Mouse (Mus musculus) olfactory bulb, adult 2 months (tissue): ENCODE results near the gene Ajuba. TPM values are rescaled to one million over a fixed set of nuclear protein-coding genes. Genes with fewer than 3 reads are reported as not detected.
"Not testable (repeated sequence)": the region's sequence is repeated elsewhere in the genome, so short reads cannot be mapped to it uniquely, and the experiment has no call there.

Source experiments
- H3K27ac ChIP-seq: fragments of 200-500 bp; 2 replicates; pipeline ENCODE4 v1.5.1; 2012; ENCODE audit warnings: low read depth, low read length; ENCODE audit not compliant: insufficient read depth
- H3K4me1 ChIP-seq: fragments of 200-500 bp; 2 replicates; pipeline ENCODE4 v1.6.1; 2012; ENCODE audit warnings: low read length; ENCODE audit not compliant: control insufficient read depth, insufficient read depth
- H3K4me3 ChIP-seq: fragments of 200-500 bp; 2 replicates; pipeline ENCODE4 v1.5.1; 2012; ENCODE audit warnings: mild to moderate bottlenecking, low read depth, low read length, moderate library complexity; ENCODE audit not compliant: insufficient read depth
- CTCF ChIP-seq: fragments of 200-500 bp; IDR thresholded peaks from 2 replicates; pipeline ENCODE4 v1.5.1; 2012; ENCODE audit warnings: low read depth, mild to moderate bottlenecking, low read length, moderate library complexity; ENCODE audit not compliant: insufficient read depth
- POLR2A ChIP-seq: fragments of 200-500 bp; IDR thresholded peaks from 2 replicates; pipeline ENCODE4 v1.6.1; 2012; ENCODE audit warnings: mild to moderate bottlenecking, low read depth, low read length, moderate library complexity; ENCODE audit not compliant: insufficient read depth
- WGBS: fragments of 180-500 bp; shearing (Covaris S2); methylation state at CpG from one replicate; pipeline ENCODE4 v1.1.7; 2018; 5-methylcytosine and 5-hydroxymethylcytosine counted together
- polyA plus RNA-seq: library from polyadenylated mRNA; stranded (reverse); fragments of >200 nt; gene quantifications from 2 replicates; pipeline ENCODE4 v1.2.4, GENCODE M21; 2012; ENCODE audit warnings: low replicate concordance; ENCODE audit not compliant: missing spikeins, insufficient read depth, insufficient read length

Gene Ajuba
- polyA plus RNA-seq, result not detected in 2 replicates

GRCm38 (mm10) chr14:54577089-54577982, at the start of gene Ajuba:
Gene Ajuba (minus strand): TSS chr14:54577558.
- whole genome bisulfite sequencing, result under 1% methylated on average over 66 of the region's 66 CpGs
- H3K4me3 ChIP-seq, result peak within 1 kb of the TSS; percentile 51
- TF ChIP-seq CTCF (no peak), POLR2A (no peak)
- no peak within 1 kb of the TSS for H3K27ac ChIP-seq
- peaks cover 21% of the 10 kb centered on the region for H3K4me1 ChIP-seq

DNA sequence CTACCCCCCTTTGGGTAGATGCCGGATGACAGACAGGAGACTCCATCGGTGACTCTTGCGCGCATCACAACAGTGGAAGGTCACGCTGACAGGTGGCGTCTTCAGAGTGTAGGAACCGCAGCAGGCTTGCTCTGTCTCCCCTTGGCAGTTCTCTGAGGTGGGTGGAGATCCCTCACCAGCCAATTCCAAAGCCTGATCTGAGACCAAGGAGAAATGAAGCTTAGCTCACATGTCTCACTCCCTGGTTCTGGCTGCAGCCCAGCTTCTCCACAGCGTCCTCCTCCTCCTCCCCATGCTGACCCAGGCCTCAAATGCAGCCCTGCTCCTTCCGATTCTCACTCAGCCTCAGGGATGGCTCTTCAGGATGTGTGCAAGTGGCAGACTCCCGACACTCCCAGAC, 47.6 kb upstream of the Ajuba start:
- no peak for TF ChIP-seq CTCF
- TF ChIP-seq POLR2A, result no peak
- no peak overlapping the region for H3K4me3 ChIP-seq
- no peak overlapping the region; the same call in 1 of the 2 replicates for H3K27ac ChIP-seq
- WGBS, result 57% methylated on average over 10 of the region's 10 CpGs
- 0 out of 2 replicates have a peak, but pooled peaks cover 3% of the 10 kb centered on the region for H3K4me1 ChIP-seq

GRCm38 (mm10) chr14:54623334-54623733, 46.0 kb upstream of the Ajuba start:
- H3K4me1 ChIP-seq, result 0 out of 2 replicates have a peak, but pooled peaks cover 3% of the 10 kb centered on the region
- TF ChIP-seq CTCF, result no peak
- no peak for TF ChIP-seq POLR2A
- H3K4me3 ChIP-seq, result no peak overlapping the region
- WGBS, result 85% methylated on average over 6 of the region's 6 CpGs
- H3K27ac ChIP-seq, result no peak overlapping the region

DNA sequence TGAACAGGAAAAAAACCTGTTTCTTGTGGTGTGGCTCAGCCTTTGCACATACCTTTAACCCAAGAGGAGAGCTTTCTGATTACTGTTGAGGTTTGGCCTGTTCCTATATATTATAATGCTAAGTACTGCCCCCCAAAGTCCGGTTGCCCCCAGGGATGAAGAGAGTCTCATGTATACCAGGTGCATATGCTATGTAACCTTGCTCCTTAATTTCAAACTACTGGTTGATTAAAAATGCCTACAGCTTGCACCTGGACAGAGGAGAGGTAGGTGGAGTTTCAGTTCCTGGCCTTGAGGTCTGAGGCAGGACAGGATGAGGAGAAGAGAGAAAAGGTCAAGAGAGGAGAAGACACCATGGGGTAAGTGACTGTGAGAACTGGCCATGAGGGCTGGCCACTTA, 43.8 kb upstream of the Ajuba start, which contains the start of gene Psmb11:
Gene Psmb11, plus strand, starts transcription at position 301 of the 400 bp plus-strand sequence.
- no peak for TF ChIP-seq POLR2A
- TF ChIP-seq CTCF, result no peak
- Histone ChIP-seq H3K4me3 (no peak within 1 kb of the TSS), H3K4me1 (peaks cover 7% of the 10 kb centered on the region), H3K27ac (no peak within 1 kb of the TSS)
- WGBS, result 85% methylated on average over 1 of the region's 1 CpGs

DNA sequence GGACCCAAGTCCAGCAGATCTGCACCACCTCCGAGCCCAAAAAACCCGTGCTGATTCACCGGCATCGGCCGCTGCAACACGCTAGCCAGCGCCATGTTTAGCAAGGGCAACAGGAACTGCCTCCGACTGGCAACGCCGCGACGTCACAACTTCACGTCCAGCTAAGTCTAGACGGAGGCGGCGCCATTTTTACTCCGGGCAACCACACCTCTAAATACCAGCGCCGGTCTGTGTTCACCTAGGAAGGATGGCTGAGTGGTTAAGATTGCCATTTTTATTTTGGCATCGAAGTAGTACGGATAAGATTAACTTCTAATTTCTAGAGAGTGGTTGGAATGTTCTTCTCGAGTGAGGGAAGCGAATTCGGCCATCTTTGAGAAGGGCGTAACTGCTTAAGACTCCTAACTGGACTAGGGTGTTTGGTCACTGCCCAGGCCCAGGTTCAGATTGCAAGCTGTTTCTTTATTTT, 40.6 kb upstream of the Ajuba start, which contains the start of gene Psmb5:
Gene Psmb5, minus strand, starts transcription at position 126 of the 469 bp plus-strand sequence.
- TF ChIP-seq POLR2A (no peak; the same call in none of the 2 replicates), CTCF (no peak)
- 1% methylated on average over 25 of the region's 25 CpGs for WGBS
- Histone ChIP-seq H3K4me3 (peak within 1 kb of the TSS; percentile 87), H3K4me1 (peaks cover 4% of the 10 kb centered on the region), H3K27ac (peak within 1 kb of the TSS; percentile 79)

DNA sequence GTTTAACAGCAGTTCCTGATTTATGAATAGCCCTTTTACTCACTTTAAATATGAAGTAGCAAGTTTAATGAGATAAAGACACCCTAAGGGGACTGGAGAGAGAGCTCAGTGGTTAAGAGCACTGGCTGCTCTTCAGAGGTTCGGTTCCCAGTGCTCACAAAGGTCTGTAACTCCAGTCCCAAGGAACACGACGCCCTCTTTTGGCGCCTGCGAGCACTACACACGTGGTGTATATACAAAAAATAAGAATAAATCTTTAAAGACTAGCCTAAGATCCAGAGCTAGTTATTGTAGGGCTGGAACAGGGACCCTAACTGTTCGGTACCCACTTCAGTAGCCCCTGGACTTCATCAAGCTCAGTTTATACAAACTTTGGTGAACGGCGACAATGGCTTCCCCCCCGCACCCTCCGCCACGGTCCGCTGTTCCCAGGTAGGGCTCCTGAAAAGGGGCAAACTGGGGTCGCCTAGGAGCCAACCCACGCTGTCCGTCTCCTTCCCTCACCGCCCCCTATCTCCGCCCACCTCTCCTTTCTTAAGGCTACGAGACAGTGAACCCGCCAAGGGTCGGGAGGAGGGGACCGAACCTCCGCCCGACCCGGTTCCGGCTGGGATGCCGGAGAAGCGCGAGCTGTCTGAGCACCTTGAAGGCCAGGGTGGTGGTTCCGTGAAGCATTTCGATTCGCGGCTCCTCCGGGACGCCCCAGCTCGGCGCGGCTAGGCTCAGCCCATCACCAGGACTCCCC, 40.0 kb upstream of the Ajuba start:
- Histone ChIP-seq H3K4me3 (peak overlapping the region; percentile 87), H3K4me1 (peaks cover 4% of the 10 kb centered on the region), H3K27ac (0 out of 2 replicates have a peak overlapping the region, but pooled peaks have one; percentile 7)
- WGBS, result under 1% methylated on average over 38 of the region's 38 CpGs
- TF ChIP-seq POLR2A (peak; percentile 49; the same call in 1 of the 2 replicates), CTCF (no peak)

GRCm38 (mm10) chr14:54616226-54616825, 39.0 kb upstream of the Ajuba start:
- WGBS, result 89% methylated on average over 16 of the region's 16 CpGs

GRCm38 (mm10) chr14:54614130-54614529, 36.8 kb upstream of the Ajuba start:
- H3K4me1 ChIP-seq, H3K4me3 ChIP-seq, H3K27ac ChIP-seq: not testable (repeated sequence)
- WGBS, result 91% methylated on average over 16 of the region's 16 CpGs

More at GRCm38 (mm10) chr14:54616226-54616825, 39.0 kb upstream of the Ajuba start:
- TF ChIP-seq POLR2A (no peak), CTCF (no peak)
- Histone ChIP-seq H3K27ac (no peak overlapping the region), H3K4me1 (peaks cover 4% of the 10 kb centered on the region), H3K4me3 (no peak overlapping the region)

- no peak for TF ChIP-seq CTCF
- TF ChIP-seq POLR2A, result no peak
- WGBS, result 53% methylated on average over 6 of the region's 6 CpGs
- Histone ChIP-seq H3K4me3 (no peak overlapping the region), H3K27ac (peak overlapping the region; percentile 26; the same call in 1 of the 2 replicates), H3K4me1 (peaks cover 6% of the 10 kb centered on the region)
Observed at GRCm38 (mm10) chr14:54610648-54611047, 33.3 kb upstream of the Ajuba start.
